ENCODE assay signal across 19 mouse cellular contexts in the genomic region with DNA sequence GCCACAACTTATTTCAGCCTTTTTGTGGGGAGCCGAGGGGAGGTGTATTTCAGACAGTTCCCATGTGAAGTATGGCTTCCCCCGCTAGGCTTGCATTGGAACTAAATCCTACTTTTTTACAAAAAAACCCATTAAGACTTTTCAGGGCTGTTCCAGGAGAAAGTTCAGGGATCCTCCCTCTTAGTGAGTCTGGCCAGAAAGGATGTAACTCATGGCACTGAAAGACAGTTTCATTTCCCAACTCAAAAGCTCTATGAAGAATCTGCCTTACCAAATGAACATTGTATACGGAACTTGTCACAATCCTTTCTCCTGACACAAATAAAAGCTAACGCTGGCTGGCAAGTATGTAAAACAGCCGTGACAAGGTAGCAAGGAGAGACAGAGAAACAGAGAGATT. TPM values are rescaled to one million over a fixed set of nuclear protein-coding genes. Genes with fewer than 3 reads are reported as not detected.
DNase-seq lines count a peak whose midpoint lies in the region; ATAC-seq and TF ChIP-seq lines count a peak whose summit lies in the region.
"Had no signal": no experiment of that assay in that cellular context is flagged by ENCODE, and none has a peak within 500 bp of the region (broad histone marks: within the 10 kb centered on the region; RNA-seq: fewer than 3 reads in every experiment).

No protein-coding gene starts in this region.

- H3K27ac ChIP-seq in hindbrain, embryonic 13.5 days, result 0 out of 2 replicates have a peak overlapping the region, but pooled peaks have one; percentile 53
- H3K27ac ChIP-seq in hindbrain, embryonic 10.5 days, result no peak overlapping the region
- H3K27ac ChIP-seq in lung, embryonic 14.5 days (ENCODE audit: low read depth), result no peak overlapping the region
- H3K27ac ChIP-seq in midbrain, embryonic 14.5 days (replicated peaks; ENCODE audit: low read depth, low read length), result peak overlapping the region; percentile 71; the same call in 1 of the 2 replicates
- H3K27ac ChIP-seq: embryonic facial prominence, embryonic 10.5 days; forebrain, embryonic 13.5 days; heart, adult 2 months; heart, embryonic 15.5 days had no signal

- peaks cover 72% of the 10 kb centered on the region for H3K27me3 ChIP-seq in hindbrain, embryonic 13.5 days
- H3K27me3 ChIP-seq in hindbrain, embryonic 10.5 days (ENCODE audit: insufficient read depth, poor library complexity, severe bottlenecking), result peaks cover 94% of the 10 kb centered on the region
- H3K27me3 ChIP-seq in lung, embryonic 14.5 days (ENCODE audit: insufficient read depth, low read length), result peaks cover 36% of the 10 kb centered on the region
- peaks cover 19% of the 10 kb centered on the region; the same call in 1 of the 2 replicates for H3K27me3 ChIP-seq in midbrain, embryonic 14.5 days (ENCODE audit: control insufficient read depth, insufficient read depth, low read length)

- no peaks in the 10 kb centered on the region for H3K9me3 ChIP-seq in hindbrain, embryonic 13.5 days
- H3K9me3 ChIP-seq in hindbrain, embryonic 10.5 days, result no peaks in the 10 kb centered on the region
- no peaks in the 10 kb centered on the region for H3K9me3 ChIP-seq in lung, embryonic 14.5 days (ENCODE audit: low read depth, low read length)
- no peaks in the 10 kb centered on the region for H3K9me3 ChIP-seq in midbrain, embryonic 14.5 days (ENCODE audit: control insufficient read depth, low read length)
- H3K9me3 ChIP-seq: embryonic facial prominence, embryonic 10.5 days; forebrain, embryonic 13.5 days; heart, embryonic 15.5 days had no signal

- H3K36me3 ChIP-seq in hindbrain, embryonic 13.5 days, result no peaks in the 10 kb centered on the region
- no peaks in the 10 kb centered on the region for H3K36me3 ChIP-seq in hindbrain, embryonic 10.5 days
- H3K36me3 ChIP-seq in lung, embryonic 14.5 days (ENCODE audit: insufficient read depth), result no peaks in the 10 kb centered on the region
- H3K36me3 ChIP-seq in midbrain, embryonic 14.5 days (ENCODE audit: control insufficient read depth, insufficient read depth, low read length), result no peaks in the 10 kb centered on the region
- H3K36me3 ChIP-seq: embryonic facial prominence, embryonic 10.5 days; heart, embryonic 15.5 days had no signal

- TF ChIP-seq CTCF in lung, embryonic 14.5 days (IDR thresholded peaks at IDR 0.05; ENCODE audit: low read depth), result no peak

- peaks cover 26% of the 10 kb centered on the region for H3K4me1 ChIP-seq in hindbrain, embryonic 13.5 days (replicated peaks)
- H3K4me1 ChIP-seq in hindbrain, embryonic 10.5 days (replicated peaks), result peaks cover 31% of the 10 kb centered on the region
- no peaks in the 10 kb centered on the region for H3K4me1 ChIP-seq in lung, embryonic 14.5 days (ENCODE audit: insufficient read depth)
- peaks cover 26% of the 10 kb centered on the region for H3K4me1 ChIP-seq in midbrain, embryonic 14.5 days (ENCODE audit: control insufficient read depth, insufficient read depth, low read length)
- H3K4me1 ChIP-seq: heart, embryonic 15.5 days had no signal

- no peak for DNase-seq in hindbrain, embryonic 10.5 days (ENCODE audit: low spot score)
- DNase-seq in lung, embryonic 14.5 days, result peak; percentile 33
- DNase-seq in lung, postnatal 14 days, result no peak
- DNase-seq in adipocyte (ENCODE audit: low spot score), result peak; percentile 75
- no peak for DNase-seq in midbrain, embryonic 14.5 days
- no peak for DNase-seq in right cerebral cortex, postnatal 10 days (ENCODE audit: low spot score in 2 of 2)
- DNase-seq: adrenal gland, postnatal 14 days; cerebellum, adult 18-20 months; cerebellum, adult 9-11 months; cerebellum, postnatal 36 days; forebrain, postnatal 0 days; gastrocnemius, postnatal 14 days; heart, adult 2 months; heart, postnatal 14 days had no signal

- H3K4me2 ChIP-seq in hindbrain, embryonic 13.5 days, result no peak overlapping the region
- no peak overlapping the region for H3K4me2 ChIP-seq in lung, embryonic 14.5 days
- peak overlapping the region; percentile 17 for H3K4me2 ChIP-seq in midbrain, embryonic 14.5 days (ENCODE audit: low read length)
- H3K4me2 ChIP-seq: forebrain, embryonic 13.5 days; heart, embryonic 11.5 days; heart, embryonic 15.5 days had no signal

- 27% methylated on average over 5 of the region's 5 CpGs for WGBS in hindbrain, embryonic 13.5 days
- 28% methylated on average over 5 of the region's 5 CpGs for WGBS in hindbrain, embryonic 10.5 days
- WGBS in lung, embryonic 14.5 days, result 20% methylated on average over 5 of the region's 5 CpGs
- WGBS in midbrain, embryonic 14.5 days, result 18% methylated on average over 5 of the region's 5 CpGs

- no peak overlapping the region for H3K9ac ChIP-seq in hindbrain, embryonic 13.5 days
- no peak overlapping the region for H3K9ac ChIP-seq in lung, embryonic 14.5 days
- no peak overlapping the region; the same call in 1 of the 2 replicates for H3K9ac ChIP-seq in midbrain, embryonic 14.5 days (replicated peaks; ENCODE audit: low read length)
- H3K9ac ChIP-seq: forebrain, embryonic 13.5 days; forebrain, postnatal 0 days; heart, embryonic 15.5 days had no signal

- H3K4me3 ChIP-seq in hindbrain, embryonic 13.5 days, result no peak overlapping the region
- no peak overlapping the region for H3K4me3 ChIP-seq in hindbrain, embryonic 10.5 days
- no peak overlapping the region for H3K4me3 ChIP-seq in lung, embryonic 14.5 days (ENCODE audit: low read depth, low read length)
- no peak overlapping the region for H3K4me3 ChIP-seq in midbrain, embryonic 14.5 days (replicated peaks; ENCODE audit: low read depth, low read length)
- H3K4me3 ChIP-seq: embryonic facial prominence, embryonic 10.5 days; forebrain, embryonic 13.5 days; heart, adult 2 months; heart, embryonic 15.5 days had no signal

- no peak for ATAC-seq in hindbrain, embryonic 13.5 days (ENCODE audit: low FRiP score)
- ATAC-seq in lung, embryonic 14.5 days (ENCODE audit: insufficient read depth), result no peak
- ATAC-seq in midbrain, embryonic 14.5 days (ENCODE audit: low FRiP score, low TSS enrichment), result no peak
- ATAC-seq: forebrain, embryonic 13.5 days; forebrain, postnatal 0 days had no signal

RNA-seq across cellular contexts. Expression of gene Cfap77, which starts 15.1 kb away (rescaled TPM):
- polyA plus RNA-seq in hindbrain, embryonic 13.5 days (2015; fragmentation: Nextera tagmentation; extraction: Ambion mirVana), result 0.18 and 0.22 TPM in 2 replicates
- 0.51 and 0.61 TPM in 2 replicates for polyA plus RNA-seq in hindbrain, embryonic 10.5 days (2016; fragmentation: Nextera tagmentation; extraction: Ambion mirVana)
- polyA plus RNA-seq in lung, embryonic 14.5 days (2014; fragmentation: Nextera tagmentation; extraction: Ambion mirVana), result 0.76 and 0.83 TPM in 2 replicates
- polyA plus RNA-seq in midbrain, embryonic 14.5 days (2014; fragmentation: Nextera tagmentation; extraction: Ambion mirVana), result 1.1 and 1.3 TPM in 2 replicates

RNA-seq across cellular contexts. Expression of gene Ttf1, which starts 20.3 kb away (rescaled TPM):
- polyA plus RNA-seq in hindbrain, embryonic 13.5 days (2015; fragmentation: Nextera tagmentation; extraction: Ambion mirVana), result 8.4 and 10.1 TPM in 2 replicates
- polyA plus RNA-seq in hindbrain, embryonic 10.5 days (2016; fragmentation: Nextera tagmentation; extraction: Ambion mirVana), result 10.2 and 12.2 TPM in 2 replicates
- 10.2 and 10.7 TPM in 2 replicates for polyA plus RNA-seq in lung, embryonic 14.5 days (2014; fragmentation: Nextera tagmentation; extraction: Ambion mirVana)
- 6.9 and 7.4 TPM in 2 replicates for polyA plus RNA-seq in midbrain, embryonic 14.5 days (2014; fragmentation: Nextera tagmentation; extraction: Ambion mirVana)

Comparison
In these comparisons a context has a peak if more than half of its experiments do, and no peak if none do; other contexts are left out.
1. H3K27ac ChIP-seq: peak in hindbrain, embryonic 13.5 days (single experiment) and midbrain, embryonic 14.5 days (single experiment); none in hindbrain, embryonic 10.5 days (single experiment) and lung, embryonic 14.5 days (single experiment).
2. DNase-seq: peak in lung, embryonic 14.5 days (single experiment) and adipocyte (single experiment); none in hindbrain, embryonic 10.5 days (single experiment), lung, postnatal 14 days (single experiment), midbrain, embryonic 14.5 days (single experiment) and right cerebral cortex, postnatal 10 days (0 of 2).